8 mouse cellular contexts compared by ENCODE assay signal in genomic region chr12:103492767-103493166, GRCm38 (mm10). TPM values are rescaled to one million over a fixed set of nuclear protein-coding genes. Genes with fewer than 3 reads are reported as not detected.
DNase-seq lines count a peak whose midpoint lies in the region; ATAC-seq lines count a peak whose summit lies in the region.

No protein-coding gene starts in this region.

- DNase-seq in A20 (ENCODE audit: low read depth, low spot score) (peak; percentile 77), NIH3T3 (ENCODE audit: low read depth) (peak; percentile 90), liver (peak; percentile 60)
- peak; percentile 75 for DNase-seq in cerebellum, adult 9-11 months
- DNase-seq in gastrocnemius, adult 8-10 months (ENCODE audit: low spot score in 2 of 2) = peak; percentile 42 to 52
- peak; percentile 82 for DNase-seq in kidney, adult 9 months
- DNase-seq in thymus, postnatal 4 days = peak; percentile 76

- ATAC-seq in neutrophil, adult 5-6 weeks (ENCODE audit: extremely low read depth, insufficient number of reproducible peaks, low FRiP score, poor library complexity, severe bottlenecking) = peak; percentile 81

RNA-seq across cellular contexts. Expression of gene Ifi27l2b, which starts 35.7 kb away (rescaled TPM):
- not detected for total RNA-seq in gastrocnemius, adult 8-10 months (2022)
- total RNA-seq in neutrophil, adult 5-6 weeks (2017) = not detected in 2 replicates

RNA-seq across cellular contexts. Expression of gene Ppp4r4, which starts 39.3 kb away (rescaled TPM):
- total RNA-seq in gastrocnemius, adult 8-10 months (2022) = 1 to 10 TPM in 1 of 4 experiments, under 1 TPM in 3; 0.11 to 1.2 (median 0.17) TPM
- 0.12 TPM in 1 of 2 replicates, not detected in the other for total RNA-seq in neutrophil, adult 5-6 weeks (2017)

RNA-seq across cellular contexts. Expression of gene Ifi27l2a, which starts 49.3 kb away (rescaled TPM):
- 10 to 100 TPM in 3 of 4 experiments, 1 to 10 TPM in 1; 3.9 to 53.1 (median 26.9) TPM for total RNA-seq in gastrocnemius, adult 8-10 months (2022)
- 264 and 315 TPM in 2 replicates for total RNA-seq in neutrophil, adult 5-6 weeks (2017)

RNA-seq across cellular contexts. Expression of gene Ifi27, which starts 58.8 kb away (rescaled TPM):
- 10 to 100 TPM; 53.1 to 81.9 (median 71.7) TPM for total RNA-seq in gastrocnemius, adult 8-10 months (2022)
- 91.4 and 117 TPM in 2 replicates for total RNA-seq in neutrophil, adult 5-6 weeks (2017)

Comparison
In these comparisons a context has a peak if more than half of its experiments do, and no peak if none do; other contexts are left out.
1. Peak in every context shown above with its lines: DNase-seq and ATAC-seq.